Mouse (Mus musculus) frontal cortex, postnatal 14 days (tissue): ENCODE measurements at regions not wholly inside any gene's neighbourhood (a gene's known extent, or its start where the extent isn't known, plus 50 kb on each side); places are given as distances from the start of the nearest gene placed in this dataset.
"Not testable (repeated sequence)": the region's sequence is repeated elsewhere in the genome, so short reads cannot be mapped to it uniquely, and the experiment has no call there.

Experiments
- DNase-seq, 2 experiments: peaks; one replicate each; pipeline ENCODE4 v3.0.0; 2022; ENCODE audit warnings: low spot score in 2 of 2

DNA sequence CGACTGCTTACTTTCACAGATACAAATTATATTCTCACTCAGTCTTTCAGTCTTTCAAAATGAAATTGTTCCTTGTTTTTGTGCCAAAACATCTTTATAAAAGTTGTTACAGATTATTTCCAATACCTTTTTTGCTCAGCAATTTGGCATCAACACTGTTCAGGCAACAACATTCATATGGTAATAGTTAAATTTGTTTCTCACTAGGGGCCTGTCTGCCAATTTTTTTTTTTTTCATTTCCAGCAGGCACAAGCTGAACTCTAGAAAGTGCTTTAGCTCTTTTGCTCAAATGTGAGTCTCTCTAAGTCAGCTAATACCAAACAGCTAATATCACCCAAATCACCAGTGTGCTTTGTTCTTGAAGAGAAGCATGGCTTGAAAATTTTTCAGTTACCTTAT, 199.4 kb downstream of the Antxr2 start:
- DNase-seq, result no peak

DNA sequence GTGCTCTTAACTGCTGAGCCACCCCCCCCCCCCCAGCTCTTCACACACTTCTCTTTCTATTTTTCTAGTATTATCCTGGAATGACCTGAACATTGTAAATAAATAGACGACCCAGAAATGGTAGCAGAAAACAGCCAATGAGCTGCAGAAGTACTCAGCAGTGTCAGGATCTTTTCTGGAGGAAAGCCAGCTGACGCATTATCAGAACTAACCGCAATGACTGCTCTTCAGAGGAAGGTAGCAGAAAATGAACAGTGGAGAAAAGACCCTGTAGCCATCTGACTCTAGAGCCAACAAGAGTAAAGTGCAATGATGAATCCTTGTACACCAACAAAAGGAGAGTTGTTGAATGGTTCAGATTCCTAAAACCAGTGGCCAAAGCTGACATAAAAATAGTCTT, 213.4 kb downstream of the Antxr2 start:
- no peak for DNase-seq

- DNase-seq, result no peak
These were observed 215.5 kb downstream of the Antxr2 start for GRCm38 (mm10) chr5:97815357-97815756.

GRCm38 (mm10) chr5:97814700-97815099, 216.1 kb downstream of the Antxr2 start:
- no peak for DNase-seq

DNA sequence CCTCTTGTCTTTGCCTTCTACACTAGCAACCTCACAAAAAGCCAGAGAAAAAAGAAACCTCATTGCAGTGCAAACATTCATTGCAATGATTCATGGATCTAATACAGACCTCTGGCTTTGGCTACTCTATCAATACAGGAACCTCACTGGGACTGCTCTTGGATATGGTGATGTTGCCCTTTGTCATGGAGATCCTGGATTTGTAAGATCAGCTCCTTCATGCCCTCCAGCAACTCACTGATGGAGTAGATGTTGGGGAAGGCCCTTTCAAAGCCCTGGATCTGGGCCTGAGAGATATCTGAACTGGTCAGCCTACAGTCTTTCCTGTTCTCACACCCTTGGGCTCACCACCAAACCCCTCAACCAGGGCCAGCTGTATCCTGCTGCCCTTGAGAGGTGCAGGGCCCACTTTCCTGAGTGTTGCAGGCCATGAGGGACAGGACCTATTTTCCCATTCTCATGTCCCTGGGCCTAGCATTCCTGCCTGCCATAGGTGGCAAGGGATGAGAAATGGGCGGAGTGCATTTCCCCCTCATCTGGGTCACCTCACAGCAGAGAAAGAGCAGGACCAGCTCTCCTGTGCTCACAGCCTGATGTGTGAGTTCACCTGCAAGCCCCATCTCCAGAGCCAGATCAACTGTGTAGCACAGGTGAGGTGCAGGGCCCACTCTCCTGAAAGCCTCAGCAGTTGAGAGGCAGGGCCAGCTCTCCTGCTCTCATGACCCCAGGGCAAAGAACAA, 218.1 kb downstream of the Antxr2 start:
- DNase-seq, result no peak

GRCm38 (mm10) chr5:97809007-97809406, 221.8 kb downstream of the Antxr2 start:
- no peak for DNase-seq

DNA sequence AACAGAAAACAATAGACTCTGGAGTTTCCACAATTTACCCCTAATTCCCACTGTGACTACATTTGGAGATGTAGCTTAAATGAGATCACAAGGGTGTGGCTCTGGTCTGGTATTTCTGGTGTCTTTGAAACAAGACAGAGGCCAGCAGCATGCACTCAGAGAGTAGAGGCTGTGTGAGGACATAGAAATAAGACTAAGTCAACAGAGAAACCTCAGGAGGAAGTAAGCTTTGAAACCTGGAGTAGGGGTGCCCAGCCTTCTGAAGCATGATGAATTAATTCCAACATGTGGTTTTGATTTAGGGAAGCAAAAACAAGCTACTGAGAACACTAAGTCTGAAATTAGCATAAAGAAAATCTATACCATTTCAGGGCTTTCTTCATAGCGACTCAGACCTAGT, 223.7 kb downstream of the Antxr2 start:
- no peak for DNase-seq

DNA sequence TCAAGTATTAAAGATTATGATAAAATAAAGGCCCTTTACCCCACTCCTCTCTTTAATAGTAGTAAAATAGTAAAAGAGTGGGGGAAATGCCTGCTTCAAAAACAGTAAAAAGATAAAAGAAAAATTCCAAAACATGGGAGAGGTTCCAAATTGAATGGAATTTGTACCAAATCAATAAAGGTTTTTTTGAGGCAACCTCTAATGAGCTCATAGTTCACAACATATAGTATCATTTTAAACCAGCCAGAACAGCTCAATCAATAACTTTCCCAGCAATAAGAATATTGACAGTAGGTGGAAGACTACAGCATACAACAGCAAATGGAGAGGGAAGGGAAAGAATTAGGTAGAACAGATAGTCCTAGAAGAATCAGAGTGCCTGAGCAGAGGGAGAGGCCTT, 224.1 kb downstream of the Antxr2 start:
- DNase-seq, result no peak

GRCm38 (mm10) chr5:97800017-97800416, 230.8 kb downstream of the Antxr2 start:
- no peak for DNase-seq

- DNase-seq, result no peak
These were observed 242.7 kb downstream of the Antxr2 start for GRCm38 (mm10) chr5:97788175-97788574.

GRCm38 (mm10) chr5:97787001-97787400, 243.8 kb downstream of the Antxr2 start:
- no peak for DNase-seq

DNA sequence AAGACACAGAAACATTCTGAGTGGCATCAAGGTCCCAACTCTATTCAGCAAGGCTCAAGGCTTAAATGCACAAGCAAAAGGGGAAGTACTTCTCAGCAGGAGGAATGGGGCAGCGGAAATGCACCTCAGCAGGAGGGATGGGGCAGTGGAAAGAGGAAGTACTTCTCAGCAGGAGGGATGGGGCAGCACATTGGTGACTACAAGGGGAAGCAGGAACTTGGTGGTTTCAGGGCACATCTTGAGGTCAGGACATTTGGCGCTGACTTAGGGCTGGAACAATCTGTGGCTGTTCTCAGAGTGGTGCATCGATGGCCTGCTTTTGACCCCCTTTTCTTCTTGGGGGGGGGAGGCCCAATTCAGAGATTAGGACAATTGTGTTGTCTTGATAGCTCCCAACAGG, 255.7 kb downstream of the Antxr2 start:
- DNase-seq, result not testable (repeated sequence)

DNA sequence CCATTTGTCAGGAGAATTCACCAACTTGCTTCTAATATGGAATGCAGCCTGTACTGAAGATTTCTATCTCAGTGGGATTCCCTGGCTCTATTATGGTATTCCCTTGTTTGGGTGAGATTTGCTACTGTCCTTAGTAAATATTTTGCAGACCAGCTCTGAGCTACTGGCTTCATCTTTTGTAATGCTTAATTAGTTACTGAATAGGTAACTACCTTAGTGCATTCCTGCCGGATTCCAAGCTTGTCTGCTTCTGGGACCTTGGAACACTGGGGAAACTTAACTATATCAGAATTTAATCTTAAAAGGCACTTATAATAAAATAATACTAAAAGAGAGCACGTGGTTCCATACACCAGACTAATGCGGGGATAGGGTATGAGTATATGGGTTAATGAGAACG, 257.4 kb downstream of the Antxr2 start:
- DNase-seq, result not testable (repeated sequence)

- DNase-seq, result no peak
These were observed 280.5 kb upstream of the Gk2 start for GRCm38 (mm10) chr5:97737339-97737738.

GRCm38 (mm10) chr5:97730920-97731319, 274.1 kb upstream of the Gk2 start:
- no peak for DNase-seq

DNA sequence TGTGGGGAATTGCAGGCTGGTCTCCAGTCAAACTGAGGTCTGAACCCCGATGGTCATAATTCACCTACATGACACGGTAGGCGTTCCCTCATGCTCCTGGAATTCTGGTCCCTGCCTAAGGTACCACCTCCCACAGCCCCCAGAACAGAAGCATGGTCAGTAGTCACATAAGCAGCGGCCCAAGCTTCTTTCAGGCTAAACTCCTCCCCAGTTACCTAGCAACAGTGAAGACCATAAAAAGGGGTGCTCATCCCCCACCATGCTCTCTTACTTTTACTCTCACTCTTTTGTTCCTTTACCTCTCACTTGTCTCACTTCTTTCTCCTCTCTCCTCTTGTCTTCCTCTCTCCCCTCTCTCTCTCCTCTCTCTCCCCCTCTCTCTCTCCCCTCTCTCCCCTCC, 262.5 kb upstream of the Gk2 start:
- DNase-seq, result not testable (repeated sequence)

DNA sequence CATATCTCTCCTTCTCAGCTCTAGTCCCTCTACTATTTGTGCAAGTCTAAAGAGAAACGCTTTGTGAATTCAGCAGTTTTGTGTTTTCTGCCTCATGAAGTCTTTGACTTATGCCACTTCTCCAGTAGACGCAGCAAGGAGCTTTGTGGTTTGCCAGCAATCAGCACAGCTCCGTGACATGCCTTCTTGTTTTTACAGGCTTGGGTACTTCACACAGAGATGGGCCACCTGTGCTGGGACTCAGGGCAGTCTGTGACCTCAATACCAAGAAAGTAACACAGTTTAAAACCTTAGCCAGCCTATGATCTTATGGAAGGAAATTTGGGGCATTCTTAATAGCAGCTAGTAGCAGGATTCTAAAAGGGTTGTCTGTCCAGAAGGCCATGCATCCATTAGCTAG, 248.4 kb upstream of the Gk2 start:
- DNase-seq, result no peak

- DNase-seq, result no peak
These were observed 243.7 kb upstream of the Gk2 start for GRCm38 (mm10) chr5:97700507-97700906.

- no peak for DNase-seq
These were observed 240.8 kb upstream of the Gk2 start for GRCm38 (mm10) chr5:97697581-97698134.

DNA sequence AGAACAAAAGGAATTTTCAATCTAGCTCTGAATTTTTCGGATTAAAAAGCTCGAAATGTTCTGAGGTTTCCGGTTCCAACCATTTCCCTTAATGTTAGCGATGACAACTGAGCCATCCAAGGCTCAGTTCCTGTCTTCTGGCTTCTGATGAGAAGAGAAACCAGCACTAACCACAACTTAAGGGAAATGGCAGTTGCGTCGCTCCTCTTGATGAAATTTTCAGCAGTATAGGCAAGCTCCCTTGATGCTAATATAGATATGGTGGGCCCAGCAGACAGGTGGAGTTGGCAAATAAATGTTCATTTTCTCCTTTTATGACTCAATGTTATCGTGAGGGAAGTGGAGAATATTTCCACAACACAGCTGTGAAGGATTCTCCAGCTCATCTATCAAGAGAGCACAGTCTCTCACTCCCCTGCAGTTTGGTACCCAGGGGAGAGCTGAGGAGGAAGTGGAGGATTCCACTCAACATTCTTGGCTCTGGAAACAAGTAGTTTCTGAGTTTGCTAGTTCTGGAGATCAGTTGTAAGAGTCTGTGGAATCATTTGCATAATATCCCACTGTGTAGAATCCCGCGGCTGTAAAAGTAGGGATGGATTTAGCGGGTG, 236.6 kb upstream of the Gk2 start:
- DNase-seq, result no peak

DNA sequence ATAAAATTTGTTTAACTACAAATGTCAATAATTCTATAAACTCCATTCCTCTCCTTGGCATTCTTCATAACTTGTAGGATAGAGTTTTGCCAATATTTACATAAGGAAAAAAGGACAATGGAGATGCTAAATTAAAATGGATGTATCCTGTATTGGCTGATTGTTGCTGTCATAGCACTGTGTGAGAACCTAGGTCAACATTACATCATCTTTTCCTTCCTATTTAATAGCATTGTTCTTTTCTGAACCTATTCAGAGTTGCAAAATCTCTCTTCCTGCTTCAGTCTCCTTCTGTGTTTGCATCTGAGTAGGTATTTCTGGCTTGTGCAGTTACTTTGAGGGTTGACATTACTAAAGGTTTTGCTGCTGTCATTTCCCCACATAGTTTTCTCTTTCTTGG, 228.6 kb upstream of the Gk2 start:
- DNase-seq, result no peak

DNA sequence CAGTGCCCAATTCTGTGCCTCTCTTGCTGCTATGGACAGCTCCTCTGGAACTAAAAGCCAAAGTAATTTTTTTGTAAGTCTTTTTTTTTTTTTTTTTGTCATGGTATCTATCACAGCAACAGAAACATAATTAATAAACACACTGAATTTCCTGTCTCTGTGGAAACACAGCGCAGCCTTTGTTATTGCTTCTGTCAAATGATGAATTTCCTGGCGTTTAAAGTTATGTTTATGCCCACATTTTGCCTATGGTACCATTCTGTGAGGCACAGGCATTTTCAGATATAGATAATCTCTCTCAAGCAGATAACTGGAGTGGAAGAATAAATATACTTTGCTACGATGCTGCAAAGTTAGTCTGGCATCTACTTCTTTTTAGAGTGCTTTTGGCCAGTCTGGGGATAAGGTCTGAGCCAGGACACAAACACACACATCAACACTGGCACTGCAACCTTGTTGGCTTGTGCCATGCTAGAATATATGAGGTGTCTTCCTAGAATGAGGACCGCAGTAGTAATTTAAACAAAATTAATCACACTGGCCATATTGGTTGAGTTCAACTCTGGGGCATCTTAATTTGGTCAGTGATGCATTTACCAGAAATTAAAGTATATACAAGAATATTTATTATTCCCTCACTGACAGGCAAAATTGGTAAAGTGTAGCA, 227.9 kb upstream of the Gk2 start:
- DNase-seq, result no peak

- no peak for DNase-seq
These were observed 212.9 kb upstream of the Gk2 start for GRCm38 (mm10) chr5:97669726-97670125.
